Mouse (Mus musculus) C2C12 (cell line): ENCODE results near the gene Syne2.

ENCODE experiments used
- CEBPB ChIP-seq: IDR thresholded peaks from one replicate; pipeline ENCODE4 v1.6.1; 2011; ENCODE audit warnings: low read depth, mild to moderate bottlenecking, control low read depth, moderate library complexity
- CTCF ChIP-seq: IDR thresholded peaks from one replicate; pipeline ENCODE4 v1.5.1; 2011; ENCODE audit not compliant: control insufficient read depth, insufficient read depth, insufficient read length
- FOSL1 ChIP-seq: IDR thresholded peaks from one replicate; pipeline ENCODE4 v1.8.0; 2011; ENCODE audit warnings: mild to moderate bottlenecking, low read length; ENCODE audit not compliant: poor library complexity, insufficient read depth, severe bottlenecking
- MAX ChIP-seq: IDR thresholded peaks from one replicate; pipeline ENCODE4 v1.6.1; 2011; ENCODE audit warnings: mild to moderate bottlenecking, control low read depth
- MYOD1 ChIP-seq: IDR thresholded peaks from one replicate; pipeline ENCODE4 v1.6.1; 2011; ENCODE audit warnings: low read depth; ENCODE audit not compliant: control insufficient read depth, insufficient read length
- MYOG ChIP-seq: IDR thresholded peaks from one replicate; pipeline ENCODE4 v1.6.1; 2011; ENCODE audit not compliant: control insufficient read depth, insufficient read length; ENCODE audit errors: extremely low read depth
- USF1 ChIP-seq: IDR thresholded peaks from one replicate; pipeline ENCODE4 v1.6.1; 2011; ENCODE audit warnings: low read depth, mild to moderate bottlenecking, control low read depth, moderate library complexity

GRCm38 (mm10) chr12:75874287-75874994 lies 56.5 kb downstream of the Syne2 start:
- no peak for TF ChIP-seq CTCF
- no peak for TF ChIP-seq MYOD1
- TF ChIP-seq USF1, result no peak
- TF ChIP-seq MAX, result no peak
- no peak for TF ChIP-seq FOSL1
- TF ChIP-seq CEBPB, result no peak
- TF ChIP-seq MYOG, result no peak
